Mouse (Mus musculus) hindbrain, postnatal 0 days (tissue): ENCODE measurements at regions not wholly inside any gene's neighbourhood (a gene's known extent, or its start where the extent isn't known, plus 50 kb on each side); places are given as distances from the start of the nearest gene placed in this dataset.

Experiments
- ATAC-seq: fragments of 200-750 bp; cut with Nextera tagmentation; 2 replicates; pipeline ENCODE4 v1.8.0; 2017; ENCODE audit warnings: mild to moderate bottlenecking, moderate TSS enrichment, moderate library complexity
- DNase-seq: peaks from one replicate; pipeline ENCODE4 v3.0.0-alpha.2; 2015; ENCODE audit warnings: low spot score
- H3K27ac ChIP-seq: fragments of 300-500 bp; sonication (generic); 2 replicates; pipeline ENCODE4 v1.5.1; 2014; ENCODE audit warnings: mild to moderate bottlenecking
- H3K27me3 ChIP-seq: fragments of 300-500 bp; sonication (generic); 2 replicates; pipeline ENCODE4 v1.6.1; 2014; ENCODE audit warnings: low read length, mixed read lengths; ENCODE audit not compliant: insufficient read depth
- H3K36me3 ChIP-seq: fragments of 300-500 bp; sonication (generic); 2 replicates; pipeline ENCODE4 v1.6.1; 2014; ENCODE audit warnings: low read length, mixed read lengths; ENCODE audit not compliant: insufficient read depth
- H3K4me1 ChIP-seq: fragments of 300-500 bp; sonication (generic); 2 replicates; pipeline ENCODE4 v1.6.1; 2014; ENCODE audit warnings: antibody characterized with exemption, low read length, mixed read lengths; ENCODE audit not compliant: insufficient read depth
- H3K4me2 ChIP-seq: fragments of 300-500 bp; sonication (generic); 2 replicates; pipeline ENCODE4 v1.6.1; 2014; ENCODE audit warnings: low read depth, mild to moderate bottlenecking, low read length, moderate library complexity, mixed read lengths
- H3K4me3 ChIP-seq: fragments of 300-500 bp; sonication (generic); 2 replicates; pipeline ENCODE4 v1.5.1; 2014; ENCODE audit warnings: low read length
- H3K9ac ChIP-seq: fragments of 300-500 bp; sonication (generic); replicated peaks from 2 replicates; pipeline ENCODE4 v1.6.1; 2014; ENCODE audit warnings: mild to moderate bottlenecking, low read length, moderate library complexity, mixed read lengths
- H3K9me3 ChIP-seq: fragments of 300-500 bp; sonication (generic); 2 replicates; pipeline ENCODE4 v1.6.1; 2016; ENCODE audit warnings: low read length, mixed read lengths
- CTCF ChIP-seq: IDR thresholded peaks from 2 replicates; pipeline ENCODE4 v1.5.1; 2016; ENCODE audit warnings: antibody characterized with exemption, control low read depth, low read depth
- WGBS: fragments of 180-500 bp; shearing (Covaris S2); extraction: QIAGEN DNeasy Blood & Tissue Kit; methylation state at CpG from one replicate; pipeline ENCODE4 v1.1.7; 2014; 5-methylcytosine and 5-hydroxymethylcytosine counted together

GRCm38 (mm10) chr17:27355056-27355455 is 150.8 kb upstream of the Lemd2 start:
- no peak overlapping the region for H3K27ac ChIP-seq
- H3K4me1 ChIP-seq: no peaks in the 10 kb centered on the region
- no peak for TF ChIP-seq CTCF
- no peak overlapping the region for H3K4me2 ChIP-seq
- no peak overlapping the region for H3K9ac ChIP-seq
- 71% methylated on average over 4 of the region's 4 CpGs for WGBS
- DNase-seq: no peak
- H3K36me3 ChIP-seq: no peaks in the 10 kb centered on the region
- ATAC-seq: no peak
- no peak overlapping the region for H3K4me3 ChIP-seq
- H3K27me3 ChIP-seq: no peaks in the 10 kb centered on the region
- H3K9me3 ChIP-seq: no peaks in the 10 kb centered on the region

GRCm38 (mm10) chr17:27349911-27350310 is 145.6 kb upstream of the Lemd2 start:
- DNase-seq: no peak
- Histone ChIP-seq H3K4me1 (no peaks in the 10 kb centered on the region), H3K27ac (no peak overlapping the region), H3K27me3 (no peaks in the 10 kb centered on the region; the same call in 1 of the 2 replicates), H3K4me3 (no peak overlapping the region), H3K36me3 (no peaks in the 10 kb centered on the region), H3K9me3 (no peaks in the 10 kb centered on the region), H3K9ac (no peak overlapping the region), H3K4me2 (no peak overlapping the region)
- WGBS: 87% methylated on average over 9 of the region's 9 CpGs
- ATAC-seq: no peak
- no peak for TF ChIP-seq CTCF

- no peaks in the 10 kb centered on the region; the same call in 1 of the 2 replicates for H3K27me3 ChIP-seq
- DNase-seq: no peak
- no peak overlapping the region for H3K9ac ChIP-seq
- ATAC-seq: no peak
- no peak for TF ChIP-seq CTCF
- H3K9me3 ChIP-seq: no peaks in the 10 kb centered on the region
- H3K4me2 ChIP-seq: no peak overlapping the region
- no peak overlapping the region for H3K27ac ChIP-seq
- 89% methylated on average over 4 of the region's 4 CpGs for WGBS
- no peak overlapping the region for H3K4me3 ChIP-seq
- H3K4me1 ChIP-seq: no peaks in the 10 kb centered on the region
- no peaks in the 10 kb centered on the region for H3K36me3 ChIP-seq
These were observed 145.2 kb upstream of the Lemd2 start for GRCm38 (mm10) chr17:27349432-27349831.

- ATAC-seq: no peak
- DNase-seq: no peak
These were observed 138.0 kb upstream of the Lemd2 start for GRCm38 (mm10) chr17:27341952-27342890.

GRCm38 (mm10) chr17:27339823-27340222 is 135.6 kb upstream of the Lemd2 start:
- ATAC-seq (no peak), DNase-seq (no peak)
- Histone ChIP-seq H3K4me3 (no peak overlapping the region), H3K27me3 (no peaks in the 10 kb centered on the region), H3K36me3 (no peaks in the 10 kb centered on the region), H3K9me3 (no peaks in the 10 kb centered on the region), H3K27ac (no peak overlapping the region), H3K4me1 (no peaks in the 10 kb centered on the region), H3K9ac (no peak overlapping the region), H3K4me2 (no peak overlapping the region)
- no peak for TF ChIP-seq CTCF
- 85% methylated on average over 3 of the region's 3 CpGs for WGBS

More at GRCm38 (mm10) chr17:27341952-27342890, 138.0 kb upstream of the Lemd2 start:
- Histone ChIP-seq H3K36me3 (no peaks in the 10 kb centered on the region), H3K27ac (no peak overlapping the region), H3K9me3 (no peaks in the 10 kb centered on the region), H3K4me1 (no peaks in the 10 kb centered on the region), H3K4me3 (no peak overlapping the region), H3K27me3 (no peaks in the 10 kb centered on the region; the same call in 1 of the 2 replicates), H3K4me2 (no peak overlapping the region), H3K9ac (no peak overlapping the region)
- no peak for TF ChIP-seq CTCF
- WGBS: 63% methylated on average over 11 of the region's 14 CpGs

GRCm38 (mm10) chr17:27339261-27339660 is 135.0 kb upstream of the Lemd2 start:
- Histone ChIP-seq H3K9ac (no peak overlapping the region), H3K4me1 (no peaks in the 10 kb centered on the region), H3K27ac (no peak overlapping the region), H3K4me3 (no peak overlapping the region), H3K27me3 (no peaks in the 10 kb centered on the region), H3K4me2 (no peak overlapping the region), H3K36me3 (no peaks in the 10 kb centered on the region), H3K9me3 (no peaks in the 10 kb centered on the region)
- WGBS: 40% methylated on average over 2 of the region's 2 CpGs
- DNase-seq (no peak), ATAC-seq (0 out of 2 replicates have a peak, but pooled peaks have one; percentile 38)
- no peak for TF ChIP-seq CTCF

- DNase-seq: no peak
- Histone ChIP-seq H3K4me1 (no peaks in the 10 kb centered on the region), H3K4me3 (no peak overlapping the region), H3K4me2 (no peak overlapping the region), H3K9ac (no peak overlapping the region), H3K27ac (no peak overlapping the region), H3K36me3 (no peaks in the 10 kb centered on the region), H3K9me3 (no peaks in the 10 kb centered on the region), H3K27me3 (no peaks in the 10 kb centered on the region)
- ATAC-seq: no peak
- WGBS: 66% methylated on average over 4 of the region's 4 CpGs
- no peak for TF ChIP-seq CTCF
These were observed 131.4 kb upstream of the Lemd2 start for GRCm38 (mm10) chr17:27335621-27336020.
